Mouse (Mus musculus): ENCODE data around the gene Dennd1c.

- TF ChIP-seq MAFK (IDR thresholded peaks at IDR 0.05; ENCODE audit: insufficient read depth, low read depth, low read length) (no peak), ZNF384 (IDR thresholded peaks at IDR 0.05; ENCODE audit: low read depth, low read length) (no peak), HCFC1 (IDR thresholded peaks at IDR 0.05; ENCODE audit: borderline replicate concordance, insufficient read depth, low read length) (peak; percentile 9; the same call in 1 of the 2 replicates), CHD2 (IDR thresholded peaks at IDR 0.05; ENCODE audit: low read depth, low read length) (no peak), ZC3H11A (IDR thresholded peaks at IDR 0.05; ENCODE audit: borderline replicate concordance, low read depth, low read length) (no peak)
These were observed 47.2 kb downstream of the Dennd1c start, which contains the start of gene Khsrp for GRCm38 (mm10) chr17:57030931-57031660.

Measured in ES-E14 (cell line).